Mouse (Mus musculus): ENCODE data around the gene Slc39a11. TPM values are rescaled to one million over a fixed set of nuclear protein-coding genes. Genes with fewer than 3 reads are reported as not detected.
A peak's percentile ranks its signal among the peaks of the same experiment; 100 is the strongest.

The Slc39a11 gene
- total RNA-seq, 1 experiment from 2014 or later, result 13.7 TPM

DNA sequence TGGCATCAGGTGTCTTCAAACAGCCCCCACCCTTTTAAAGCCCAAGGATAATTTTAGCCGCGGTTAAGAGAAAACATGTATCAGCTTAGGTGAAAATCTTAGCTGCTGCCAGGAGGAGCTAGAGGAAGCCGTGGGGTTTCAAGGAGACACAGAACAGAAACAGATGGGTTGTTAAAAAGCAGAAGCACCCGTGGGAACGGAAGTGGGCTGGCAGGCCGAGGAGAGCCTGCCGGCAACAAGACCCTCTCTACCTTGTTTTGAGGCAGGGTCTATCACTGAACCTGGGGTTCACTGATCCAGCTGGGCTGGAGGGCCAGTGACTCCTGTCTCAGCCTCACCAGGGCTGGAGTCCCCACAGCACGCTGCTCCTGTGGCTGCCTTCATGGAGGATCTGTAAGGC lies 310.1 kb downstream of the Slc39a11 start:
- no peak for DNase-seq

DNA sequence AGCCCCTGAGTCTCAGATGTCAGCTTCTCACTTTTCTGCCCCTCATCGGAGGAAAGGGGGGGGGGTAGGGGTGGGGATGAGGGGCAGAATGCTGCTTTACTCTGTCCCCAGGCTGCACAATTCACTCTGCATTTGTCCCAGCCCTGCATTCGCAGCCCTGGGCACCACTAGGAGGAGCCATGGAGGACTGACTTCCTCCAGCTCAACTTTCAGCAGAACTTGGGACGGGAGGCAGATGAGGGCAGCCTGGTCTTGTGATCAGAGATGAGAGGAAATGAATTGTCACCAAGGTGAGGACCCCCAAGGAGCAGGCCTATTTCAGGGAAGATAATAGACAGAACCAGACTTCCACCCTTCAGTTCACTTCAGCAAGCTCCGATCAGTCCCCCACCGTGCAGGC lies 311.3 kb downstream of the Slc39a11 start:
- no peak for DNase-seq

DNA sequence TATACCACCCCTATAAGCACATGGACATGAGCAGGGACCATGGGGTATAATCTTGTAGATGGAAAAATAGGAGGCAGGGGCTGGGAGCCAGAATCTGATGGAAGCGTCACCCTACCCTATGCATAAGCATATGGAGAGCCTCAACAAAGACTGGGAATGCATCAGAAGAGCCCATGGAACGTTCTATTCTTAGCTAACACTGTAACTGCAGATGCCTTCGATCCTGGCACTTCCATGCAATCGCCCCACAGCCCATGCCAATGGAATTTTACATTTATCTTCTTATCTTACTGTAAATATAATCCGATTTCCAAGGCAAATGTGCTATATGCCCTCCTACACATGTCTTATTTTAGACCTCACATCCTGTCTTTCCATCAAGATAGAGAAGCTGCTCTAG lies 314.2 kb downstream of the Slc39a11 start:
- DNase-seq, result no peak

DNA sequence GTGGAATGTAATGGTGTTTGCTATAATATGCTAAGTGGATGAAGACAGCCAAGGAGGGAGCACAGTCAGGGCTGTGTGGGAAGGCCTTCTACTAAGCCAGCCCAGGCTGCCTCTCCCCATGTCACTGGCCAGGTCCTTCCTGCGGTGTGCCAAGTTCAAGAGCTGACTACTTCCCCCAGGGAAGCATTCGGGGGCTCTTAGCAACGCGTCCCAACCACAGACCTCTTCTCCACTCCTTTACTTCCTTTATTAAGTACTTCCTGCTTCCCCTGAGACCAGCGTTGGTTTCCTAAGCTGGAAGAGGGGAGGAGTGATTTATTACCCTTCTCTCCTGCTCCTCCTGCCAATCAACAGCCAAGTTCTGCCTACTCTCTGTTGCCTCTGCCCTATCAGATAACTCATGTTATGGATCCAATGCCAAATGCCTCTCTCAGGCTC lies 315.4 kb downstream of the Slc39a11 start:
- no peak for DNase-seq

DNA sequence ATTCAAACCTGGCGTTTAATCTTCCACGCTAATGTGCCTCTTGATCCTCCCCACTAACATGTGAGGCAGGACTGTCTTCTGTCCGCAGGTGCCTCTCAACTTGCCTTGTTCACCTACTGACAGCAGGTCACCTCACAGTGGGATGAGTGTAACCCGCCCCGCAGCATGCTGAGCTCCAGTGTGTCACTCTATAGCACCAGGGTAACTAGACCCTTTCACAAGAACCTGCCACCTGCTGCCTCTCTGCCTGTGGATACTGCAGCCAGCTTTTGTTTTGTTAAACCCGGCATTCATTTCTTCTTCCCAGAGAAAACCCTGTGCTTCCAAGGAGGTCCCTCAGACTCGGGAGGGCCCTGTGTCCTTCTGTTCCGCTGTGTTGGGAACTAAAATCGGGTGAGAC lies 316.3 kb downstream of the Slc39a11 start:
- DNase-seq, result no peak

DNA sequence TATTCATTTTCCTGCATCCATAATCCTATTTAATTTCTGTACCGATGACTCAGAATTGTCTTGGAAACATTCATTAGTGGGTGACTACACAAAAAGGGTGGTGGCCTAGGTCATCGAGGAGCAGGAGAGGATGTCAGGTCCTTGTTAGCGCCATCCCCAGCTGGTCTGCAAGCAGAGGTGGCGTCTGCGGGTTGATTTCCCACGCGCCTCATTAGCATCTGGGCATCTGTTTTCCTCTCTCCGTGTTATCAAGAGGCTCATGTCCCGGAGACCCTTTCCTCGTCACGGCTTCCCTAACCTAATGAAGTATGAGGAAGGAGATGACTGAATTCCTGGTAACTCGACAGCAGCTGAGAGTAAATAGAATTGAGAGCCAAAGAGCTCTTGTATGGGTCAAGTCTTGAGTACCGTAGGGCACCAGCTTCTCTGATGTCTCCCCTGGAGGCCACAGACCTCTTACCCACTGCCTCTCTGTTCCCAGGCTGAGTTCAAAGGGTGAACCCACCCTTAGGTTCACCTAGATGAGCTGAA lies 319.8 kb downstream of the Slc39a11 start:
- no peak for DNase-seq

DNA sequence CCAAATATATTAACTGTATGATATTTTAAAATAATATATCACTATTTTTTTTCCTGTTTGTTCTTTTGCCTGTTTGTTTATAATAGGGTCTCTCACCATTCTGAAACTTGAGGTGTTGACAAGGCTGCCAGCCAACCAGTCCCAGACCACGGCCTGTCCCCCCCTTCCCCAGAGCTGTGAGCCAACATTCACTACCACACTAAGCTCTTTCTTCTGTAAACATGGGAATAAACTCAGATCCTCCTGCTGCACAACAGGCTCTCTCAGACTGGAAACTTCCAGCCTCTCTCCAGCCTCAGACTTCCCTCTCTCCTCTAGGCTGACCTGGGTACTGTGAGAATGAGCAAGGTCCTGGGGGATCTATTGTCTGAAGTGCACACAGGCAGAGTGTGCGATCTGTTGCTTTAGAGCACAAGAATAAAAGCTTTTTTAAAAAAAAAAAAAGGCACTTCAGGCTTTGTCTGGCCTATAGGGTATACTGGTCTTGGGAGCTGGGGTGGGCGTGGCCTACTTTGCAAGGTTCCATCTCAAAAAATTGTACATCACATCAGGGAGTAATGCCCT lies 322.3 kb downstream of the Slc39a11 start:
- no peak for DNase-seq

DNA sequence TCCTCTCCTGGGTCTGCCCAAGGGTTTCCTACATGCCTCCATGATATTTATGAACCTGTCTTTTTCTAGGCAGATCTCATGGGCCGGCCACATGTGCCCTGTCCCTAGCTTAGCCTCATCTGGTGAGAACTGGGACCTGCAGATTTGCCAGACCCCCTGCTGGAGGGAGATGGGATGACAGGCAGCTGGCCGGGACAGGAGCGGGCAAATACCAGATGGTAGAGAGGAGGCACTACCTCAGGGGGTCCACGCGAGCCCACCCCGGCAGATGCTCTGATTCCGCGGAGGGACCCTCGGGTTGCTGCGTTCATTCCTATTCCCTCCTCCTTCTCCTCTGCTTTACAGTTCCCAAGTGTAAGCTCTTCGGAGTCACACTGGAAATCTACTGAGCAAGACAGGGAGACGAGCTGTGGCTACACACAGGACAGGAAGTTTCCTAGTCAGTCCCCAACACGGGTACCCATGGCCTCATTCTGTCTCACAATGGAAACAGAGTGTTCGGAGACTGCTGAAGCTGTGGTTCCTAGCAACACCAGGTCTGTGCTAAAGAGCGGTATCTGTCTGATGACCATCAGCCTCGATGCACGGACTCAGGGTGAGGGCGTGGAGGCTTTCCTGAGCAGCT lies 323.4 kb downstream of the Slc39a11 start:
- DNase-seq, result peak; percentile 84

DNA sequence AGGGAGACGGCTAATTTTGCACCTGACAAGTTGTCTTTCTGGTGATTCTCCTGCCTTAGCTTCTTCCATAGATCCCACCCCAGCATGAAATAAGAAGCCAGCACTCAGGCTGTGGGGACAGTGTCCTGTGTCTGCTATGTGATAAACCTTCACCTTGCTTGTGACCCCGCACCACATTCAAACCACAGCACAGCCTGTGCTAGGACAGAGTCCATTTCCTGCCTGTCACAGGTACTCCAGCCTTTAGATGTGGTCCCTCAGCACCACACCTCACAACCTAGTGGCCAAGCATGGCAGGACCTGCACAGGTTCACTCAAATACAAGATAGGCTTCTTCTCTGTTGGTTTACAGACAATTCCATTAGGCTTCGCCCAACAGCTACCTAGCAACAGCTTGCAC lies 328.3 kb downstream of the Slc39a11 start:
- no peak for DNase-seq

DNA sequence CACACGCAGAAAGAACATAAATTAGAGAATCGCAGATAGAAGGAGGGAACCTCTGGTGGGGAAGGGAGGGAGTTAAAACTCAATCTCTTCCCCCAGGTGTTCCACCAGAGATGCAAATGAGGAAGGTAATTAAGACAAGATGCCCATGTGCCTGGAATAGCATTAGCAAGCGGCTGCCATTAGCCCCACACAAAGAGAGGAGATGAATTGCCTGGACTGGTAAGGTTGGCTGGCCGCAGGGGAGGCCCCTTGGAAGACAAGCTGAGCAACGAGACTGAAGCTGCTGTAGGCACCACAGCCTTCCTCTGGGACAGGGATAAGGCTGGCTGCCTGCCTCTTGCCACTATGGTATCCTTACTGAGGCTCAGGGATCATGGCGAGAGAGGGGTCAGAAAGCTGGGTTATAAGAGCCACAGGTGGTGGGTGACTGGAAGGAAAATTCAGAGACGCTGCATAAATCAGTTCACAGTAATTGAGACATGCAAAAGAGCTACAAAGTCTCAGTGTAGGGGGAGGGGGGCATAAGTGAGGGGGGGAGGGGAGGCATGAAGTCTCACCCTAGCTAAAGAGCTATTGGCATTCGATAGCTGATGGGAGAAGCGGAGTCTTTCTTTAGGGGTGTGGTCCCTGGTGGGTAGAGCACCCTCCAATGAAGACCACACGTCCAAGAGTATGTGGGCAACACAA lies 340.5 kb downstream of the Slc39a11 start:
- no peak for DNase-seq

DNA sequence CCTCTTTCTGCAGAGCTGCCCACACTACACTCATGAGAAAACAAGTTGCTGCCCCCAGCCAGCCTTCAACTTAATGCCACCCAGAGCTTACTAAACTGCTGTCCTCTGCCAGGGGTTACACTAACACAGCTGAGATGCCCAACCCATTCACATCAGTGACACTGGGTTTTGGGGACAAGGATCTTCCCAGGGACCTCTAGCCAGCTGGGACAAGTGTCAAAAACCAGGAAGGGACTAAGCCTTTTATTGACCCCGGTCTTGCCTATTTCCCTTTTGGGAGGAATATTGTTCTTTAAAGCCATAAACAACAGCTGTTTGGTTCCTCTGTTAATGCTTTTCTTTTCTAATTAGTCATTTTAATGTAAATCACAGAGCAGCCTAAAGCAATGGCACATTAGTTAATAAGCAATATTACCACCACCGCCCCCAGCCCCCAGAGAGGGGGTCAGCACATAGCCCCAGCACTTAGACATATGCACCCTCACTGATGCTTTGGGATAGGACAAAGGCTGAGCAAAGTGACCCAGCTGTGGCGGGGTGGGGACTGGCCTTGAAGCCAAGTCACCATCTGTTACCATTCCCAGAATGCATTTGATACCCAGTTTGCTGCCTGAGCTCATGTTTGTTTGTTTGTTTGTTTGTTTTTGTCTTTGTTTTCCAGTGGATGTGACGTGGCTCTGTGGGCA lies 341.5 kb downstream of the Slc39a11 start:
- no peak for DNase-seq

DNA sequence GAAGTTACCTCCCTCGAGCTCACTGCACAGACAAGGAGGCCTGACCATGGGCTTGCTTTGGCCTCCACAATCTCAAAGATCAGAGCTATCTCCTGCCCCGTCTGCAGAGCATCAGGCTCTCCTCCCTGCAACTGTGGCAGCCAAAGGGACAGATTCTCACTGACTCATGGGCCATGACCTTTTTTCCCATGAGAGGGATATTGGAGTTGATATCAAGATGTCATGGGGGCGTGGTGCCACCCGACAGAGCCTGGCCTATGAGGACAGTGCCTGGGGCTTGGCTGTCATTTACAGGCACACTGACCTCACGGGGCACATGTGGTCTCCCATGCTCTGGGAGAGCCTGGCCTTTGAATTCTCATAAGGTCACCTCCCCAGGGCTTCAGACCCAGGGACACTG lies 346.7 kb downstream of the Slc39a11 start:
- peak; percentile 81 for DNase-seq

DNA sequence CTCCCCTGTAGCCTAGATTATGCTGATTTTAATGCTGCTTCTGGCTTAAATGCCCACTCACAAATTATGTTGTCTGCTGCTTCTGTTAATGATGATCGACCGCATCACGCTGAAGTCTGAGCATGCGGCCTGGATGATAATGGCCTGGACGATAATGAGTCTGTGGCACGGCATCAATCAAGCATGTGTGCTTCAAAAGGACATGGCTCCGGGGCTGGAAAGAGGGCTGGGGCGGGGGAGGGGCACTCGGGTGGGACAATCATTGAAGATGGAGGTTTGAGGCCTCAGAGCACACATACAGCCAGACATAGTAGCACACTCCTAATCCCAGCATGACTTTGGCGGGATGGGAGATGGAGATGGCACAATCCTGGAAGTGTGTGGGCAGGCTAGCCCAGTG lies 350.4 kb downstream of the Slc39a11 start:
- no peak for DNase-seq

DNA sequence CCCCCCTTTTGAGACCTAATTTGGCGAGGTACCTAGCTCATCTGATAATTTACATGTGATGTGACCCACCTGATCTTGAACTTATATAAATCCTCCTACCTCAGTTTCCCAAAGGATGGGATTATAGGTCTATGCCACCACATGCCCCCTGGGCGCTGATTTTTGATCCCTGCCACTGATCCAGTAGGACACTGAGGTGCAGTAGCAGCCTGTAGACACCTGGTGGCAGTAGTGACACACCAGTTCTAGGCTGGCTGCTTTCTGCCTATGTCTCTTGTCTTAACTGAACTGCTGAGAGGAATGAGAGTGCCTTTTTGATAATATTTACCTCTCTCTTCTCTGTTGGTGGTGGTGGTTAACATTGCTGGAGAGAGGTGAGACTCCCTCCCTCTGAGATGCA lies 352.1 kb downstream of the Slc39a11 start:
- DNase-seq, result peak; percentile 84

DNA sequence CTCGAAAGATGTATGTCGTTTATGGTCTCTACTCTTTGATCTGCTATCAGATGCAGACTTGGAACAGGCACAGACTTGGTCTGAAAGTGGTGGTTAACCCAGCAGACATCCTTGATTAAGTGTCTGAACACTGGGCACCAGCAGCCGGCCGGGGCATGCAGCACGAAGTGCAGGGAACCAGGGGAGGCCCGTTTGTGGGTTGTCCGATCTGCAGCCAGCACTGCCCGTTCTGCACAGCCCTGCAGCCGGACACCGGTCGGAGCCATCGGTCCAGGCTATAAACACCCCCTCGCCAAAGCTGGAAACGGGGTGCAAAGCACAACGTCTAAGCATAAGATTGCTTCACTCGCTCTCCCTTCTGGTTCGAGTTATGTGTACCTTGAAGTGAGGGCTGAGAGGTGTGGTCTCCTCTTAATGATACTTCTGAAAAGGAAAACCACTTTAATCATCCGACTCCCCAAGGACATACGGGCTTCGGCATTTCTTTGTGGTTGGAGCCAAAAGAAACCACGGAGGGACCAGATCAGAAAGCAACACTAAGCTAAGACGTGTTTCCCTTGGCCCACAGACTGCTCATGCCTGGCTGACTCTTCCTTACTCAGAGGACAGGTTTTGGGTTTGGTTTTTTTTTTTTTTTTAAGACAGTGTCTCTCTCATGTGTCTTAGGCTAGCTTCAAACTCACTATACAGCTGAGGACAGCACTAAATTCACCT lies 352.8 kb downstream of the Slc39a11 start:
- DNase-seq, result peak; percentile 46

DNA sequence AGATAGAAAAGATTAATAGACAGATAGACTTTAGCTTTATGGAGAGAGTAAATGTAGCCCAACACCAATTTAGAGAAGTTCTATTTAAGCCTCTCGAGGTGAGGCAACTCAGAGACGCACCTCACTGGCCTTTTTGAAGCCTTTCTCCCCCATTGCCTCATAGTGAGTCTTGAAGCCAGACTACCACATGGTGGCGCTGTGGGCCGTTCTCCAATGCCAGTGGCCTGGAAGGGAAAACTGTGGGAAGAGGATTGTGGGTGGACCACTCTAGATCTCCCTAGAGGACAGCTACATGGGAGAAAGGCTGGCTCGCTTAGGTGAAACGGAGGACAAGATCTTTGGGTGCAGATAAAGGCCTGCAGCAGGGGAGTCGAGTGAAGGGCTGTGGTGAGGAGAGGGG lies 353.7 kb downstream of the Slc39a11 start:
- peak; percentile 93 for DNase-seq

DNA sequence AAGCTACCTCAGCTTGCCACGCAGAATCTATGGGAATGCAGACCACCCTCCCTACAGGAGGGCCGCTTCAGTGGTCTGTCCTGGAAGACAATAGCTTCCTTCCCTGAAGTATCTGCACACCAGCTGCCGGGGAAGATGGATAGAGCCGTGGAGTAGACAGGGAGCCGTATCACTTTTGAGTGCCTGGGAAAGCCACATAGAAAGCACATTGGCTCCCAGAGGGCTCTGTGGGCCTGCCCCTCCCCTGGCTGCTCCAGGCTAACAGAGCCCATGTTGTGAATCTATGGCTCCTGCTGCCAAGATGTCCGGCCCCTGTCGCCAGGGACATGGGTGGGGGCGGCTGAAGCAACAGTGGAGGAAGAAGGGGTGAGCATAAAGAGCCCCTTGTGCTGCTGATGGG lies 355.4 kb downstream of the Slc39a11 start:
- no peak for DNase-seq

DNA sequence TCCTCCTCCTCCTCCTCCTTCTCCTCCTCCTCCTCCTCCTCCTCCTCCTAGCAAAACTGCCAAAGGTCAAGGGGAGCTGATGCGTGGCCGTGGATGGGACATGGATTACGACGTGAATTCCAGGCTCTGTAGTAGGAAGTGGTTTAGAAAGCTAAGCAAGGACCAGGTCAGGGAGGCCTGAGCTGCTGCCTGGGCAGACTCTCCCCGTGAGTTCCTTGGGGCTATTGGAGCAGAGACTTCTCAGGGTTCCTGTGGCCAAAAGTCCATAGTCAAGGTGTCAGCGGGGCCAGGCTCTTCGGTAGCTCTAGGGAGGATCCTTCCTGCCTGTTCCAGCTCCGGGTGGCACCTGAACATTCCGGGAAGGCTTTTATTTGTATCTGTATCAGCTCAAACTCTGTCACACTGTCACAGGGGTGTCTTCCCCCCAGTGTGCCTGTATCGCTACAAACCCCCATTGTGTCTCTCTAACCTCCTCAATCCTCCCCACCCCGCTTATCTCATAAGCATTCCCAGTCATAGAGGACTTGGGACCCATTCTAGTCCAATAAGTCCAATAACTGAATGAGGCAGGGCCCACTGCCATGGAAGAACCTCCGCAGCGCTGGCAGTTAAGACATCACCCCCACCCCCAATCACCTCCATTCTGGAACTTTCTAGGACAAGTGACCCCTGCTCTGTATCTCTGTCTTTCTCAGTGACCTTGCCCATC lies 356.8 kb downstream of the Slc39a11 start:
- DNase-seq, result no peak

DNA sequence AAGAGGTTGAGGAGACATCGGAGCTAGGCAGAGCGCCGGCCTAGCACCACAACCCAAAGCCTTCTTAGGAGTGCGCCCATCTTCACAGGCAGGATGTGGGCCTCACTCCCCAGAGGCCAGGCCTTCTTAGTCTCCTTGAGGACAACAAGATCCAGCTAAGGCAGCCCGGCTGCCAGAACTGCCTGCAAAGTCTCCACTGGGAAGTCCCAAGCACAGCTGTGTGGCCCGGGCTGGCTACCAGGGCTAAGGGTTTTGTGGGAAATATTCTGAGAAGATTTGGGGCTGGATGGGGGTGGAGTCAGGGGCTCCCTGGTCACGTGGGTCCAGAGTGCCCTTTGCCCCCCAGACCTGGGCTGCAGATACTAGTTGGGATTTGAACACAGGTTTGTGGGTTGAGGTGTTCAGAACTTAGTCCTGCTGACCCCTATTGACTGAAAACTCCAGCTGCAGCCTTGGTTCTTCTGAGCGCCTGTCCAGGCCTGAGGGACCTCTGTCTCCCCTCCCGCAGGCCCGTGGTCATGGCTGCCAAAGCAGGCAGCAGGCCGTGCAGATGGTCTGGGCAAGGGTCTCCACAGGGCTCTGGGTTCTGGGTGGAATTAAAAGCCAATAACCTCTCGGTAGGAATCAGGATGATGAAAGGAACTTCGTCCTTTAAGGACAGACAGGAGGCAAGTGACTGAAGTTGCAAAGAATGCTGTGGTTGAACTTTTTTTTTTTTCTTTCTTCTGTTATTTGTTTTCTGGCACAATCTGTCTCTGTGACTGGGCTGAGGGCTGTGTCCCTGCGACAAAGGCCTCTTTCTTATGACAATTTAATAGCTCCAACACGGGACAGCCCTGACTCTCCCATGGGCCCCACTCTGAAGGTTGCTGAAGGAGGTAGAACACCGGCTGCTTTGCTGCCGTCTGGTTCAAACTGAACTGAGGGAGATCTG lies 357.8 kb downstream of the Slc39a11 start:
- no peak for DNase-seq

DNA sequence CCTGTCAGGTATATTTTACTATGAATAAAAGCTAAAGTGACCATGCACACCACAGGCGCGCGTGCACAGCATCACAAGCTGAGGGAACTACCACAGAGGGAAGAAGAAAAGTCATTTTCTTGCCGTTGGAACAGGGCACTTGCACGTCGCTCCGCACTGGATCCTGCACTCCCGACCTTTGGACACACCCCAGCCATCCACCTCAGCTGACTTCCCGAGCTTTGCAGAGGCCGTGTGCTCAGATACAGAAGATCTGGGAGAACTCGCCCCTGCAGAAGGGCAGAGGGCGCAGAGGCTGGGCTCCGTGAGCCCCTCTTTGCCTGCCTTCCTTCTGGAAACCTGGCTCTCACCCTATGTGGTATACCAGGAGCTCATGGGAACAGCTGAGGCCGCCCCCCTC lies 359.0 kb downstream of the Slc39a11 start:
- no peak for DNase-seq
